Mouse (Mus musculus): ENCODE data around the gene Pdgfb. TPM values are rescaled to one million over a fixed set of nuclear protein-coding genes. Genes with fewer than 3 reads are reported as not detected.

Pdgfb gene
- 2.2 and 3.8 TPM in 2 replicates for polyA plus RNA-seq (2014; fragmentation: Nextera tagmentation; extraction: Ambion mirVana)

- Histone ChIP-seq H3K4me1 (ENCODE audit: control insufficient read depth, insufficient read depth, low read length) (peaks cover 10% of the 10 kb centered on the region; the same call in 1 of the 2 replicates), H3K9me3 (ENCODE audit: control insufficient read depth, low read length) (no peaks in the 10 kb centered on the region), H3K4me3 (ENCODE audit: low read depth, low read length) (peak within 1 kb of the TSS; percentile 57), H3K9ac (ENCODE audit: low read length) (no peak within 1 kb of the TSS; the same call in 1 of the 2 replicates), H3K27ac (ENCODE audit: low read depth, low read length) (no peak within 1 kb of the TSS), H3K36me3 (ENCODE audit: control insufficient read depth, insufficient read depth, low read length) (no peaks in the 10 kb centered on the region), H3K4me2 (ENCODE audit: low read depth) (peak within 1 kb of the TSS; percentile 34), H3K27me3 (ENCODE audit: control insufficient read depth, insufficient read depth, low read length) (peaks cover 62% of the 10 kb centered on the region)
- ATAC-seq (ENCODE audit: insufficient read depth, low FRiP score, low TSS enrichment) (no peak), DNase-seq (ENCODE audit: low spot score) (peak; percentile 42)
- WGBS, result under 1% methylated on average over 60 of the region's 60 CpGs
Measured at GRCm38 (mm10) chr15:80014321-80015210, at the start of gene Pdgfb. Pdgfb (minus strand) TSS chr15:80014977.

- H3K4me2 ChIP-seq (ENCODE audit: low read depth), result no peak overlapping the region
- ATAC-seq (ENCODE audit: insufficient read depth, low FRiP score, low TSS enrichment), result no peak
- H3K9me3 ChIP-seq (ENCODE audit: control insufficient read depth, low read length), result no peaks in the 10 kb centered on the region
- H3K27ac ChIP-seq (ENCODE audit: low read depth, low read length), result no peak overlapping the region
- H3K27me3 ChIP-seq (ENCODE audit: control insufficient read depth, insufficient read depth, low read length), result no peaks in the 10 kb centered on the region
- no peak for DNase-seq (ENCODE audit: low spot score)
- no peaks in the 10 kb centered on the region for H3K4me1 ChIP-seq (ENCODE audit: control insufficient read depth, insufficient read depth, low read length)
- H3K4me3 ChIP-seq (ENCODE audit: low read depth, low read length), result no peak overlapping the region
- no peak overlapping the region for H3K9ac ChIP-seq (ENCODE audit: low read length)
- no peaks in the 10 kb centered on the region for H3K36me3 ChIP-seq (ENCODE audit: control insufficient read depth, insufficient read depth, low read length)
- 48% methylated on average over 5 of the region's 5 CpGs for WGBS
Measured at GRCm38 (mm10) chr15:80062821-80063220, 48.0 kb upstream of the Pdgfb start.

GRCm38 (mm10) chr15:80062339-80062738, 47.6 kb upstream of the Pdgfb start:
- Histone ChIP-seq H3K36me3 (ENCODE audit: control insufficient read depth, insufficient read depth, low read length) (no peaks in the 10 kb centered on the region), H3K27ac (ENCODE audit: low read depth, low read length) (no peak overlapping the region), H3K4me2 (ENCODE audit: low read depth) (no peak overlapping the region), H3K4me3 (ENCODE audit: low read depth, low read length) (no peak overlapping the region), H3K9me3 (ENCODE audit: control insufficient read depth, low read length) (no peaks in the 10 kb centered on the region), H3K9ac (ENCODE audit: low read length) (no peak overlapping the region), H3K27me3 (ENCODE audit: control insufficient read depth, insufficient read depth, low read length) (no peaks in the 10 kb centered on the region), H3K4me1 (ENCODE audit: control insufficient read depth, insufficient read depth, low read length) (no peaks in the 10 kb centered on the region)
- DNase-seq (ENCODE audit: low spot score) (no peak), ATAC-seq (ENCODE audit: insufficient read depth, low FRiP score, low TSS enrichment) (no peak)
- WGBS, result 80% methylated on average over 7 of the region's 9 CpGs

GRCm38 (mm10) chr15:80061071-80061550, 46.3 kb upstream of the Pdgfb start:
- Histone ChIP-seq H3K36me3 (ENCODE audit: control insufficient read depth, insufficient read depth, low read length) (no peaks in the 10 kb centered on the region), H3K9ac (ENCODE audit: low read length) (no peak overlapping the region), H3K9me3 (ENCODE audit: control insufficient read depth, low read length) (no peaks in the 10 kb centered on the region), H3K27ac (ENCODE audit: low read depth, low read length) (no peak overlapping the region), H3K4me1 (ENCODE audit: control insufficient read depth, insufficient read depth, low read length) (peaks cover 3% of the 10 kb centered on the region; the same call in 1 of the 2 replicates), H3K4me3 (ENCODE audit: low read depth, low read length) (no peak overlapping the region), H3K27me3 (ENCODE audit: control insufficient read depth, insufficient read depth, low read length) (no peaks in the 10 kb centered on the region), H3K4me2 (ENCODE audit: low read depth) (no peak overlapping the region)
- DNase-seq (ENCODE audit: low spot score) (no peak), ATAC-seq (ENCODE audit: insufficient read depth, low FRiP score, low TSS enrichment) (no peak)
- WGBS, result 88% methylated on average over 4 of the region's 4 CpGs

- WGBS, result 96% methylated on average over 8 of the region's 8 CpGs
- Histone ChIP-seq H3K9me3 (ENCODE audit: control insufficient read depth, low read length) (no peaks in the 10 kb centered on the region), H3K36me3 (ENCODE audit: control insufficient read depth, insufficient read depth, low read length) (no peaks in the 10 kb centered on the region), H3K4me1 (ENCODE audit: control insufficient read depth, insufficient read depth, low read length) (peaks cover 3% of the 10 kb centered on the region; the same call in 1 of the 2 replicates), H3K9ac (ENCODE audit: low read length) (no peak overlapping the region), H3K27ac (ENCODE audit: low read depth, low read length) (no peak overlapping the region), H3K27me3 (ENCODE audit: control insufficient read depth, insufficient read depth, low read length) (no peaks in the 10 kb centered on the region), H3K4me2 (ENCODE audit: low read depth) (no peak overlapping the region), H3K4me3 (ENCODE audit: low read depth, low read length) (no peak overlapping the region)
- no peak for DNase-seq (ENCODE audit: low spot score)
- ATAC-seq (ENCODE audit: insufficient read depth, low FRiP score, low TSS enrichment), result no peak
Measured at GRCm38 (mm10) chr15:80060356-80061070, 45.7 kb upstream of the Pdgfb start.

- Histone ChIP-seq H3K27ac (ENCODE audit: low read depth, low read length) (no peak overlapping the region), H3K27me3 (ENCODE audit: control insufficient read depth, insufficient read depth, low read length) (no peaks in the 10 kb centered on the region), H3K36me3 (ENCODE audit: control insufficient read depth, insufficient read depth, low read length) (no peaks in the 10 kb centered on the region), H3K9ac (ENCODE audit: low read length) (no peak overlapping the region), H3K4me3 (ENCODE audit: low read depth, low read length) (no peak overlapping the region), H3K9me3 (ENCODE audit: control insufficient read depth, low read length) (no peaks in the 10 kb centered on the region), H3K4me1 (ENCODE audit: control insufficient read depth, insufficient read depth, low read length) (peaks cover 3% of the 10 kb centered on the region; the same call in 1 of the 2 replicates), H3K4me2 (ENCODE audit: low read depth) (no peak overlapping the region)
- DNase-seq (ENCODE audit: low spot score) (no peak), ATAC-seq (ENCODE audit: insufficient read depth, low FRiP score, low TSS enrichment) (no peak)
- WGBS, result 78% methylated on average over 7 of the region's 7 CpGs
Measured at GRCm38 (mm10) chr15:80059606-80060005, 44.8 kb upstream of the Pdgfb start.

GRCm38 (mm10) chr15:80058151-80058550, 43.4 kb upstream of the Pdgfb start:
- no peak for ATAC-seq (ENCODE audit: insufficient read depth, low FRiP score, low TSS enrichment)
- Histone ChIP-seq H3K4me1 (ENCODE audit: control insufficient read depth, insufficient read depth, low read length) (peaks cover 3% of the 10 kb centered on the region; the same call in 1 of the 2 replicates), H3K4me2 (ENCODE audit: low read depth) (no peak overlapping the region), H3K9me3 (ENCODE audit: control insufficient read depth, low read length) (no peaks in the 10 kb centered on the region), H3K27ac (ENCODE audit: low read depth, low read length) (no peak overlapping the region), H3K9ac (ENCODE audit: low read length) (no peak overlapping the region), H3K27me3 (ENCODE audit: control insufficient read depth, insufficient read depth, low read length) (no peaks in the 10 kb centered on the region), H3K36me3 (ENCODE audit: control insufficient read depth, insufficient read depth, low read length) (no peaks in the 10 kb centered on the region), H3K4me3 (ENCODE audit: low read depth, low read length) (no peak overlapping the region)
- DNase-seq (ENCODE audit: low spot score), result no peak
- WGBS, result 89% methylated on average over 7 of the region's 7 CpGs

- H3K27ac ChIP-seq (ENCODE audit: low read depth, low read length), result no peak overlapping the region
- no peak overlapping the region for H3K4me3 ChIP-seq (ENCODE audit: low read depth, low read length)
- DNase-seq (ENCODE audit: low spot score), result no peak
- H3K4me1 ChIP-seq (ENCODE audit: control insufficient read depth, insufficient read depth, low read length), result peaks cover 3% of the 10 kb centered on the region; the same call in 1 of the 2 replicates
- ATAC-seq (ENCODE audit: insufficient read depth, low FRiP score, low TSS enrichment), result no peak
- no peak overlapping the region for H3K9ac ChIP-seq (ENCODE audit: low read length)
- no peak overlapping the region for H3K4me2 ChIP-seq (ENCODE audit: low read depth)
- WGBS, result 83% methylated on average over 7 of the region's 7 CpGs
- no peaks in the 10 kb centered on the region for H3K9me3 ChIP-seq (ENCODE audit: control insufficient read depth, low read length)
- H3K36me3 ChIP-seq (ENCODE audit: control insufficient read depth, insufficient read depth, low read length), result no peaks in the 10 kb centered on the region
- H3K27me3 ChIP-seq (ENCODE audit: control insufficient read depth, insufficient read depth, low read length), result no peaks in the 10 kb centered on the region
Measured at GRCm38 (mm10) chr15:80054034-80054710, 39.4 kb upstream of the Pdgfb start.
